Mouse (Mus musculus) bone marrow, adult 2 months (tissue): ENCODE measurements around the gene Lhpp. TPM values are rescaled to one million over a fixed set of nuclear protein-coding genes. Genes with fewer than 3 reads are reported as not detected.

Experiments
- H3K27ac ChIP-seq: fragments of 200-500 bp; 2 replicates; pipeline ENCODE4 v1.5.1; 2012; ENCODE audit warnings: low read depth, mild to moderate bottlenecking, control low read depth, inconsistent platforms, low read length; ENCODE audit not compliant: control insufficient read depth, poor library complexity, insufficient read depth
- H3K4me1 ChIP-seq: fragments of 200-500 bp; 2 replicates; pipeline ENCODE4 v1.6.1; 2011; ENCODE audit warnings: low read length; ENCODE audit not compliant: control insufficient read depth, insufficient read depth
- H3K4me3 ChIP-seq: fragments of 200-500 bp; replicated peaks from 2 replicates; pipeline ENCODE3; 2011; ENCODE audit warnings: mild to moderate bottlenecking, low read depth, low read length, control low read depth; ENCODE audit not compliant: control insufficient read depth
- CTCF ChIP-seq: fragments of 200-500 bp; IDR thresholded peaks from 2 replicates; pipeline ENCODE4 v1.5.1; 2011; ENCODE audit warnings: low read length, control low read depth; ENCODE audit not compliant: control insufficient read depth, insufficient read depth
- POLR2A ChIP-seq: fragments of 200-500 bp; IDR thresholded peaks from 2 replicates; pipeline ENCODE4 v1.6.1; 2011; ENCODE audit warnings: low read depth, mild to moderate bottlenecking, control low read depth, low read length, borderline replicate concordance; ENCODE audit not compliant: control insufficient read depth
- WGBS: fragments of 180-500 bp; shearing (Covaris S2); methylation state at CpG from one replicate; pipeline ENCODE4 v1.1.7; 2018; 5-methylcytosine and 5-hydroxymethylcytosine counted together
- polyA plus RNA-seq: library from polyadenylated mRNA; stranded (reverse); fragments of >200 nt; gene quantifications from 2 replicates; pipeline ENCODE4 v1.2.4, GENCODE M21; 2011; ENCODE audit warnings: low replicate concordance; ENCODE audit not compliant: missing spikeins, insufficient read depth, insufficient read length

Gene Lhpp
- polyA plus RNA-seq, 1 experiment, result 5.5 TPM

DNA sequence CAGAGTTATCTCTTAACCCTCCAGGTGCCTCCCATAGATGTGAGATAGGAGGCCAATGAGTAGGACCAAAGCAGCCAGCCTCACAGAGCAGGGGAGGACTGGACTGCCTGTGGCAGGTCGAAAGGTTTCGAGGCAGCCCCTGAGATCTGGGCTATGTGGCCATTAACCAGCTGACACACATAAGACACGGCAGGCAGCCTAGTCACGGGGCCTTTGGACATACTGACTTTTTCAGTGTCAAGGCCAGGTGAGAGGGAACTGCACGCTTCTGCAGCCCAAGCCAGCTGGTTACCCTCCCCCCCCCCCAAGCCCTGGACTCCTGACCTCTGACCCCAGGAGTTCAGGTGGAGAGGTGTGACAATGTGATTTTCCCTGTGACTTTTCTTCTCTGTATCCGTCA, 54.4 kb downstream of the Lhpp start:
- Histone ChIP-seq H3K4me1 (no peaks in the 10 kb centered on the region), H3K27ac (no peak overlapping the region), H3K4me3 (no peak overlapping the region)
- TF ChIP-seq CTCF (no peak), POLR2A (no peak)
- 85% methylated on average over 6 of the region's 6 CpGs for WGBS

DNA sequence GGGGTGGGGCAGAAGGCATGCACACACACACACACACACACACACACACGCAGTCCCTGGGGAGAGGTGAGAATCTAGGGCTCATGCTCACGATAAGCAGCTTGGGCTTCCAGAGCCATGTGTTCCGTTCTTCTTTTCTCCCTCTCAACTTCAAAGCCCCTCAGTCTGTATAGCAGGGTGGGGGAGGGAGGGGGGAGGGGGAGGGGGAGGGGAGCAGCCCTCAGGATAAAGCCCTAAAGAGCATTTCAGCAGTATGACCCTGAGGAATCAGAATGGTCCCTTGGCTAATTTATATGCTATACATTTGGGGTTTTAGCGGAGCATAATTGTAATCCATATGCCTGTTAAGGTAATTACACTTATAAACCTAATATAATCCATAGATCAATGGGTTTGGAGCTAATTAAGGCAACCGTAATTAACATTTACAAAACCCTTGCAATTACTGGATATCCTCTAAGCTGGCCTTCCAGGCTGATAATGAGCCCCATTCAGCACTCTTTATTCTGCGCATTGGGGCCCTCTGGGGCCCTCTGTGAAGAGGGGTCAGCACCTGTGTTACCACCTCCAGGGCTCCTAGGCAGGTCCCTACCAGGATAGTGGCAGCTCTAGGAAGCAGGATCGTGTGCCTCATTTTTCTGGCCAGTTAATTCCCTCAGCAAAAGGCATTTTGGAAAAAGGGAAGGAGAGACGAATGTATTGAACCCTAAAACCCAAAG, 55.4 kb downstream of the Lhpp start:
- WGBS, result 80% methylated on average over 7 of the region's 8 CpGs
- H3K27ac ChIP-seq, result no peak overlapping the region
- no peaks in the 10 kb centered on the region for H3K4me1 ChIP-seq
- TF ChIP-seq CTCF (no peak), POLR2A (no peak)
- H3K4me3 ChIP-seq, result no peak overlapping the region

DNA sequence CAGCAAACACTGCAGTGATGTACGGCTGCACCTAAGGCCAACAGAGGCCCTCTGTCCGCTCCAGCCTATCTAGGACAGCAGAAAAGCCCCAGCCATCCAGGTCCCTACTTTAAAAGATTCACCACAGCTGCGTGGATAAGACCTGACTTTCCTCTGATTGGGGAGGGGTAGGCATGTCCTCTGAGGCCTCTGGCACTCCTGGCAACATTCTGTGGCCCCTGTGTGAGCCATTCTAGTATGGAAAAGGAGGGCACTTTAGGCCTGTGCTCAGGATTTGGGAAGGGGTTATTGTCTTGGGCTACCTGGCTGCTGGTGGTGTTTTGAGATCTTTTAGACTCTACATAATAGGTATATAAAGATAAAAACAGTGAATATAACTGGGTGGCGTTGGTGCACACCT, 56.1 kb downstream of the Lhpp start:
- WGBS, result 86% methylated on average over 4 of the region's 4 CpGs
- TF ChIP-seq CTCF (no peak), POLR2A (no peak)
- Histone ChIP-seq H3K27ac (no peak overlapping the region), H3K4me1 (no peaks in the 10 kb centered on the region), H3K4me3 (no peak overlapping the region)

DNA sequence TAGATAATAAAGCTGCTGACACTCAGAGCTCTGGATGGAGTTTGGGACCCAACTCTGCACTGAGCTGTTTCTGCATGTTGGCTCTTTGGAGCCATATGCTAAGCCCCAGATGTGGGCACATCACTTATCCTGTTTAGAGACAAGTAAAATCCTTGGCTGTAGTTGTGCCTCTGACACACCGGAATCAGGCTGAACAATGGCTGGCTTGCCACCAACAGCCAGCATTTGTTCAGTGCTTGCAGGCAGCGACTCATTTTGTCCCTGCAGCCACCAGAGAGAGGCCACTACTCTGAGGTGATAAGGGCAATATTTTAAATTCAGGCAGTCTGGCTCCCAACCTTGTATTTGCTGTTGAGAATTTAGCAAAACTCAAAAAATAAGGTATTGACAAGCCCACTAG, 58.2 kb downstream of the Lhpp start:
- no peak overlapping the region for H3K4me3 ChIP-seq
- TF ChIP-seq CTCF, result no peak
- no peak for TF ChIP-seq POLR2A
- H3K4me1 ChIP-seq, result peaks cover 6% of the 10 kb centered on the region
- H3K27ac ChIP-seq, result no peak overlapping the region
- WGBS, result 82% methylated on average over 2 of the region's 2 CpGs

DNA sequence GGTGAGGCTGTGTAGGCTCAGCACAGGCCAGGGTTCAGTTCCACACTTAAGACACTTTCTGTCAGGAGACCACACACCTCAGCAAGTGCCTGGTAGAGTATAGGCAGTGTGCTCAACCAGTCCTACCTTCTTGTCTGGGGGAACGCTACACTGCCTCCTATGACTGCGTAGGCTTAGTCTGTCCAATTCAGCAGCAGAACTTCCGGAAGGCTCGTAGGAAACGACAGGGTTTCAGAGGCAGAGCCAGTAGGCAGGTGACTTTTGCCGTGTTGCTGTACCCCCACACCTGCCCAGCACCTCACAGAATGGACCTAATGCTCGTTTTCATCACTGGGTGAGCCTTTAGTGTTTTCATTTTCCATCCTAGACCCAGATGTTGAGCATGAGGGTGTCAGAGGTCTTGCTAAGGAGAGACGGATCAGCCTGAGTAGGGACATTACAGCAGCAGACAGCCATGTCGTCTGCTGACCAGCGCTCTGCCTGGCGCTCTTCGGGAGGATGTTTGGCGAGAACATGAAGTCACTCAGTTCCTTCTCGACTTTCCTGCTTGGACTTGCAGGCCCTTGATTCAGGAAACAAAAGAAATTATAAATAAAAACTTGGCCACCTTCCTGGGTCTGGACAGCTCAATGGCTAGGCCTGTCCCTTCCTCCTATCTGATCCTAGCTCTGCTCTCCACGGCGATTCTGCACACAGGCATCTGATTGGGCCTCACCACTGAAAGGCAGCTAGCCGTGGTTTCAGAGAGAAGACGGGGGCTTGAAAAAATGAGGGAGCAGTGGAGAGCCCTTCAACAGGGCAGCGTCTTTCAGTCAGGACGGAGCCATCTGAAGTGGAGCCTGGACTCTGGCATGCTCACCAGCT, 59.8 kb downstream of the Lhpp start:
- TF ChIP-seq POLR2A (no peak), CTCF (no peak)
- 86% methylated on average over 20 of the region's 20 CpGs for WGBS
- Histone ChIP-seq H3K4me1 (peaks cover 6% of the 10 kb centered on the region), H3K4me3 (no peak overlapping the region), H3K27ac (no peak overlapping the region)

DNA sequence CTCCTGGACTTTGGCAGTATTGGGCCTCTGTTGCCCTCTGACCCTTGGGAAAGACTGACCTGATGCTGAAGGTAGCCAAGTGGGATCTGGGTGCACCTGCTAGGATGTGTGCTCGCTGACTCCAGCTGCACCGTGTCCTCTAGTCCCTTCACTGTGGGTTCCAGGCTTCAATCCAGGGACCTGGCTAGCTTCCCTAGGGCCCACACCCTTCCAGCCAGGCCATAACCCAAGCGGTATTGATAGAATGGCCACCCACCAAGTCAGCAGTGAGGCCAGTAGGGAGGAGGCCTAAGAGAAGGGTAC, 60.4 kb downstream of the Lhpp start:
- no peak for TF ChIP-seq CTCF
- TF ChIP-seq POLR2A, result no peak
- Histone ChIP-seq H3K4me3 (no peak overlapping the region), H3K27ac (no peak overlapping the region), H3K4me1 (peaks cover 6% of the 10 kb centered on the region)
- 92% methylated on average over 3 of the region's 3 CpGs for WGBS

DNA sequence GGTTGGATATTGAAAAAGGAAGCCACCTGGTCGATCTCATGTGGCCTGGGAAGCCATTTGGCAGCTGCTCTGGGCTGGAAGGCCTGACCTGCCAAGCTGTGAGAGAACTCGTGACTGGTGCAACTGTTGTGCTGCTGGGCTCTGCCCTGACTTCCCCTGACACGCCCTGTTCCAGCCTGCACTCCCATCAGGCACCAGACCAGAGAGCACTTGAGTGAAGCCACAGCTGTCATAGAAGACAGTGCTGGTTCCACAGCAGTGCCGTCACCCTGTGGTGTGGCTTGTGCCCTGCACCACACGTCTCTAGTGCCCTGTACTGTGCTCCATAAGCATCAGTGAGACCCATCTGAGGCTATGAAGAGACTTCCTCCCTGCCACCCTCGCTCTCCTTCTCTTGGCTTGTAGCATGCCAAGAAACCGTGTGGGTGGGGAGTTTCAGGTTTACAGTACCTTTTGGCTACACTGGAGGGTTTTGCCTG, 62.1 kb downstream of the Lhpp start:
- H3K27ac ChIP-seq, result peak overlapping the region; percentile 44
- TF ChIP-seq POLR2A, result 0 out of 2 replicates have a peak, but pooled peaks have one; percentile 59
- peak; percentile 24; the same call in 1 of the 2 replicates for TF ChIP-seq CTCF
- H3K4me3 ChIP-seq, result no peak overlapping the region
- 20% methylated on average over 7 of the region's 7 CpGs for WGBS
- peaks cover 7% of the 10 kb centered on the region for H3K4me1 ChIP-seq

DNA sequence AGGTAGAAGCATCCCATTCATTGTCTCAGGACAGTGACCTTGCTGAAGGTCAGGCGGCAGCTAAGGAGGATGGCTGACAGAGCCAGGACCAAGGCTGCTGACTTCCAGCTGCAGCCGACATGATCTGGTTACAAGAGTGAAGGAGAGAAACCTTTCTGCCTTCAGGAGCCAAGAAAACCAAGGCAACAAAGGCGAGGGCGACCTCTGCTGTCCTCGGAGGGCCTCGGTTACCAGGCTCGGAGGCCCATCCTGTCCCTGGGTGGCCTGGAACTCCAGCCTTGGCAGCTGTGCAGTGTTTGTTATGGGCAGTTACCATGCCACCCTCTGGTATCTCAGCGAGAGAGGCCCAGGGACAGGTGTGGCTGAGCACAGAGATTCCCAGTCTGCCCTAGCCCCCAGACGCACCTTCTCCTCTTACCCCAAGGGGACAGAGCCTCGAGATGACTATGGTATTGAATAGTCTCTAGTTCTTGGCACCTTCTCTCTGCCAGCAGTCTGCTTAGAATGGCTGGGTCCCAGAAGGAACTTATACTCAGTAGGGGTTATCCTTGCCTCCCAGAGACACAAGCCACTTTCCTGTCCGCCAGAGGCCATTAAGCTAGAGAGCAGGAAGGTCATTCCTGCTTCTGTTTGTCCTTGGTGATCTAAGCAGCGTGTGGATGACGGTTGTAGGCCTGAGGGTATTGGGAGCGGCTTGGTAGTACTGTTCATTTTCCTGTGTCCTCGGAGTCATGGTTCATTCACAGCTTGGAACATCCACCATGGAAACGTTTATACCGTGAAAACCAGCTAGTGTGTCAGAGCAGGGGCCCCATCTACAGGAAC, 63.7 kb downstream of the Lhpp start:
- no peak for TF ChIP-seq POLR2A
- no peak for TF ChIP-seq CTCF
- 87% methylated on average over 17 of the region's 17 CpGs for WGBS
- Histone ChIP-seq H3K4me3 (no peak overlapping the region), H3K4me1 (peaks cover 7% of the 10 kb centered on the region), H3K27ac (no peak overlapping the region)
